Mouse (Mus musculus) adrenal gland, postnatal 25 days (tissue): ENCODE data around the gene Hspb6. TPM values are rescaled to one million over a fixed set of nuclear protein-coding genes. Genes with fewer than 3 reads are reported as not detected.

Experiments used
- microRNA-seq, 2 experiments: library from miRNA; unstranded; fragments of <30 nt; microRNA quantifications; one replicate each; pipeline ENCODE4 v1.2.0; 2021
- total RNA-seq: library from RNA; stranded (reverse); gene quantifications from 2 replicates; pipeline ENCODE4 v1.2.3, GENCODE M21; 2021

Gene Hspb6
- total RNA-seq, 1 experiment from 2014 or later: 33.5 TPM

Small RNAs within 50 kb of the gene (microRNA-seq; reads per million reads assigned to microRNA genes)
- gene Gm38670 (1.4 to 1.7 reads per million in 2 experiments), gene Mir3569 (0 to 0.34 reads per million in 2 experiments)

Other genes starting within 250 kb of the Hspb6 start
- gene Alkbh6, start 243.5 kb upstream of the Hspb6 start, total RNA-seq: 51.6 and 59.2 TPM in 2 replicates
- gene Syne4, start 237.4 kb upstream of the Hspb6 start, total RNA-seq: 29.0 and 41.3 TPM in 2 replicates
- 1.5 and 2.0 TPM in 2 replicates for gene E130208F15Rik, start 230.4 kb upstream of the Hspb6 start, total RNA-seq
- 13.1 and 14.1 TPM in 2 replicates for gene Sdhaf1, start 228.3 kb upstream of the Hspb6 start, total RNA-seq
- gene Lrfn3, start 189.4 kb upstream of the Hspb6 start, total RNA-seq: 16.6 and 19.4 TPM in 2 replicates
- gene Tyrobp, start 138.4 kb upstream of the Hspb6 start, total RNA-seq: 14.9 and 15.0 TPM in 2 replicates
- gene Hcst, start 132.3 kb upstream of the Hspb6 start, total RNA-seq: 2.6 TPM in 1 of 2 replicates, not detected in the other
- 1.2 and 2.1 TPM in 2 replicates for gene Nfkbid, start 130.4 kb upstream of the Hspb6 start, total RNA-seq
- 19.6 and 29.9 TPM in 2 replicates for gene Aplp1, start 106.6 kb upstream of the Hspb6 start, total RNA-seq
- gene Kirrel2, start 94.5 kb upstream of the Hspb6 start, total RNA-seq: not detected in 2 replicates
- not detected in 2 replicates for gene Nphs1, start 93.9 kb upstream of the Hspb6 start, total RNA-seq
- 1.6 TPM in 1 of 2 replicates, not detected in the other for gene Prodh2, start 58.6 kb upstream of the Hspb6 start, total RNA-seq
- 5.6 and 7.4 TPM in 2 replicates for gene Arhgap33, start 17.1 kb upstream of the Hspb6 start, total RNA-seq
- 14.8 TPM in 2 replicates for gene Proser3, start 121 bp downstream of the Hspb6 start, total RNA-seq
- 56.9 and 67.6 TPM in 2 replicates for gene Lin37, start 7.7 kb downstream of the Hspb6 start, total RNA-seq
- 71.9 and 81.8 TPM in 2 replicates for gene U2af1l4, start 11.1 kb downstream of the Hspb6 start, total RNA-seq
- 6.3 and 8.0 TPM in 2 replicates for gene Gm49396, start 11.2 kb downstream of the Hspb6 start, total RNA-seq
- gene Psenen, start 11.4 kb downstream of the Hspb6 start, total RNA-seq: 148 and 160 TPM in 2 replicates
- 4.4 and 6.7 TPM in 2 replicates for gene Igflr1, start 13.2 kb downstream of the Hspb6 start, total RNA-seq
- gene Kmt2b, start 36.5 kb downstream of the Hspb6 start, total RNA-seq: 60.7 and 73.7 TPM in 2 replicates
- gene Zbtb32, start 46.7 kb downstream of the Hspb6 start, total RNA-seq: 0.33 and 0.71 TPM in 2 replicates
- 0.36 TPM in 1 of 2 replicates, not detected in the other for gene Upk1a, start 60.7 kb downstream of the Hspb6 start, total RNA-seq
- 1,003 and 1,219 TPM in 2 replicates for gene Cox6b1, start 74.0 kb downstream of the Hspb6 start, total RNA-seq
- gene Etv2, start 83.7 kb downstream of the Hspb6 start, total RNA-seq: not detected in 2 replicates
- 78.4 and 87.5 TPM in 2 replicates for gene Rbm42, start 98.1 kb downstream of the Hspb6 start, total RNA-seq
- 12.6 and 13.5 TPM in 2 replicates for gene Haus5, start 112.8 kb downstream of the Hspb6 start, total RNA-seq
- not detected in 2 replicates for gene Pmis2, start 119.4 kb downstream of the Hspb6 start, total RNA-seq
- gene 2200002J24Rik, start 146.7 kb downstream of the Hspb6 start, total RNA-seq: 5.5 and 11.1 TPM in 2 replicates
- gene Atp4a, start 160.0 kb downstream of the Hspb6 start, total RNA-seq: 3.6 and 3.8 TPM in 2 replicates
- 209 TPM in 2 replicates for gene Tmem147, start 177.4 kb downstream of the Hspb6 start, total RNA-seq
- not detected in 2 replicates for gene Gapdhs, start 191.5 kb downstream of the Hspb6 start, total RNA-seq
- 310 and 338 TPM in 2 replicates for gene Sbsn, start 199.3 kb downstream of the Hspb6 start, total RNA-seq
- gene Dmkn, start 211.6 kb downstream of the Hspb6 start, total RNA-seq: 1.4 and 2.6 TPM in 2 replicates
- not detected in 2 replicates for gene Krtdap, start 235.7 kb downstream of the Hspb6 start, total RNA-seq